Mouse (Mus musculus) heart, embryonic 10.5 days (tissue): Measurements from ENCODE around the gene Aqr. TPM values are rescaled to one million over a fixed set of nuclear protein-coding genes. Genes with fewer than 3 reads are reported as not detected.
"Not testable (repeated sequence)": the region's sequence is repeated elsewhere in the genome, so short reads cannot be mapped to it uniquely, and the experiment has no call there.

Source experiments
- DNase-seq: peaks from one replicate; pipeline ENCODE4 v3.0.0-alpha.2; 2017; ENCODE audit warnings: low spot score
- H3K27ac ChIP-seq: fragments of 300-500 bp; sonication (generic); 2 replicates; pipeline ENCODE4 v1.5.1; 2016; ENCODE audit warnings: mild to moderate bottlenecking
- H3K27me3 ChIP-seq: fragments of 300-500 bp; sonication (generic); 2 replicates; pipeline ENCODE4 v1.6.1; 2016; ENCODE audit warnings: mild to moderate bottlenecking; ENCODE audit not compliant: poor library complexity, insufficient read depth, severe bottlenecking
- H3K36me3 ChIP-seq: fragments of 300-500 bp; sonication (generic); 2 replicates; pipeline ENCODE4 v1.6.1; 2016; ENCODE audit warnings: mild to moderate bottlenecking, moderate library complexity
- H3K4me1 ChIP-seq: fragments of 300-500 bp; sonication (generic); 2 replicates; pipeline ENCODE4 v1.6.1; 2016; ENCODE audit warnings: mild to moderate bottlenecking
- H3K4me3 ChIP-seq: fragments of 300-500 bp; sonication (generic); 2 replicates; pipeline ENCODE4 v1.5.1; 2016; ENCODE audit warnings: mild to moderate bottlenecking, moderate library complexity
- H3K9me3 ChIP-seq: fragments of 300-500 bp; sonication (generic); 2 replicates; pipeline ENCODE4 v1.6.1; 2016; ENCODE audit warnings: mild to moderate bottlenecking, moderate library complexity
- WGBS: fragments of 180-500 bp; shearing (Covaris S2); methylation state at CpG from one replicate; pipeline ENCODE4 v1.1.7; 2016; 5-methylcytosine and 5-hydroxymethylcytosine counted together
- polyA plus RNA-seq: library from polyadenylated mRNA; unstranded; fragments of >200 nt; fragmentation: Nextera tagmentation; extraction: Ambion mirVana; gene quantifications from 2 replicates; pipeline ENCODE4 v1.2.1, GENCODE M21; 2016

Aqr gene
- 31.1 and 39.0 TPM in 2 replicates for polyA plus RNA-seq

GRCm38 (mm10) chr2:114186924-114187323 lies at the start of gene Aqr:
Gene Aqr (minus strand): TSS chr2:114187024.
- not testable (repeated sequence) for H3K4me1 ChIP-seq, DNase-seq, H3K4me3 ChIP-seq, H3K9me3 ChIP-seq, H3K36me3 ChIP-seq, H3K27me3 ChIP-seq, H3K27ac ChIP-seq
- 78% methylated on average over 1 of the region's 6 CpGs for WGBS

GRCm38 (mm10) chr2:114236566-114236965 lies 49.7 kb upstream of the Aqr start:
- Histone ChIP-seq H3K4me1 (no peaks in the 10 kb centered on the region), H3K27me3 (no peaks in the 10 kb centered on the region), H3K9me3 (no peaks in the 10 kb centered on the region), H3K27ac (no peak overlapping the region), H3K4me3 (no peak overlapping the region), H3K36me3 (no peaks in the 10 kb centered on the region)
- WGBS, result 71% methylated on average over 1 of the region's 1 CpGs
- no peak for DNase-seq

- no peaks in the 10 kb centered on the region for H3K36me3 ChIP-seq
- no peak overlapping the region for H3K4me3 ChIP-seq
- no peaks in the 10 kb centered on the region for H3K9me3 ChIP-seq
- DNase-seq, result no peak
- H3K27ac ChIP-seq, result no peak overlapping the region
- WGBS, result 78% methylated on average over 3 of the region's 3 CpGs
- H3K27me3 ChIP-seq, result no peaks in the 10 kb centered on the region
- no peaks in the 10 kb centered on the region for H3K4me1 ChIP-seq
These were observed 48.8 kb upstream of the Aqr start for GRCm38 (mm10) chr2:114235584-114235983.

GRCm38 (mm10) chr2:114231248-114231647 lies 44.4 kb upstream of the Aqr start:
- 81% methylated on average over 2 of the region's 2 CpGs for WGBS
- H3K4me1 ChIP-seq, result no peaks in the 10 kb centered on the region

GRCm38 (mm10) chr2:114228672-114229071 lies 41.8 kb upstream of the Aqr start:
- no peaks in the 10 kb centered on the region for H3K36me3 ChIP-seq
- H3K4me3 ChIP-seq, result no peak overlapping the region
- 77% methylated on average over 2 of the region's 2 CpGs for WGBS
- no peaks in the 10 kb centered on the region for H3K4me1 ChIP-seq
- no peaks in the 10 kb centered on the region for H3K27me3 ChIP-seq
- DNase-seq, result no peak
- H3K9me3 ChIP-seq, result no peaks in the 10 kb centered on the region
- no peak overlapping the region for H3K27ac ChIP-seq

More at GRCm38 (mm10) chr2:114231248-114231647, 44.4 kb upstream of the Aqr start:
- Histone ChIP-seq H3K9me3 (no peaks in the 10 kb centered on the region), H3K27ac (no peak overlapping the region), H3K36me3 (no peaks in the 10 kb centered on the region), H3K27me3 (no peaks in the 10 kb centered on the region), H3K4me3 (no peak overlapping the region)
- no peak for DNase-seq

GRCm38 (mm10) chr2:114205036-114205435 lies 18.2 kb upstream of the Aqr start:
- Histone ChIP-seq H3K27ac (no peak overlapping the region), H3K4me3 (no peak overlapping the region), H3K36me3 (no peaks in the 10 kb centered on the region), H3K27me3 (no peaks in the 10 kb centered on the region), H3K9me3 (no peaks in the 10 kb centered on the region), H3K4me1 (peaks cover 4% of the 10 kb centered on the region)
- no peak for DNase-seq
- 69% methylated on average over 6 of the region's 6 CpGs for WGBS

- H3K4me1 ChIP-seq, result peaks cover 10% of the 10 kb centered on the region
- H3K9me3 ChIP-seq, result no peaks in the 10 kb centered on the region
- no peak for DNase-seq
- 36% methylated on average over 4 of the region's 4 CpGs for WGBS
- H3K36me3 ChIP-seq, result peaks cover 8% of the 10 kb centered on the region
- no peaks in the 10 kb centered on the region for H3K27me3 ChIP-seq
- H3K27ac ChIP-seq, result peak overlapping the region; percentile 98
- peak overlapping the region; percentile 90 for H3K4me3 ChIP-seq
These were observed 14.8 kb upstream of the Aqr start for GRCm38 (mm10) chr2:114201574-114201973.

GRCm38 (mm10) chr2:114200932-114201559 lies 14.2 kb upstream of the Aqr start, which contains the start of gene Zfp770:
Gene Zfp770 (minus strand): TSS chr2:114201469.
- WGBS, result under 1% methylated on average over 36 of the region's 36 CpGs

GRCm38 (mm10) chr2:114196421-114196820 lies 9.6 kb upstream of the Aqr start:
- H3K9me3 ChIP-seq, result no peaks in the 10 kb centered on the region

More at GRCm38 (mm10) chr2:114200932-114201559, 14.2 kb upstream of the Aqr start, which contains the start of gene Zfp770:
- peaks cover 10% of the 10 kb centered on the region for H3K4me1 ChIP-seq
- H3K27me3 ChIP-seq, result no peaks in the 10 kb centered on the region
- peak within 1 kb of the TSS; percentile 98 for H3K27ac ChIP-seq
- peak; percentile 86 for DNase-seq
- H3K4me3 ChIP-seq, result peak within 1 kb of the TSS; percentile 90
- peaks cover 13% of the 10 kb centered on the region for H3K36me3 ChIP-seq
- no peaks in the 10 kb centered on the region for H3K9me3 ChIP-seq

GRCm38 (mm10) chr2:114177802-114178733 lies 8.8 kb downstream of the Aqr start:
- no peak overlapping the region for H3K27ac ChIP-seq
- no peaks in the 10 kb centered on the region for H3K9me3 ChIP-seq
- H3K27me3 ChIP-seq, result 0 out of 2 replicates have a peak, but pooled peaks cover 5% of the 10 kb centered on the region
- no peak for DNase-seq
- no peak overlapping the region for H3K4me3 ChIP-seq
- H3K4me1 ChIP-seq, result peaks cover 11% of the 10 kb centered on the region
- WGBS, result 35% methylated on average over 4 of the region's 4 CpGs
- H3K36me3 ChIP-seq, result no peaks in the 10 kb centered on the region

More at GRCm38 (mm10) chr2:114196421-114196820, 9.6 kb upstream of the Aqr start:
- Histone ChIP-seq H3K27ac (no peak overlapping the region), H3K27me3 (no peaks in the 10 kb centered on the region), H3K4me1 (peaks cover 10% of the 10 kb centered on the region), H3K36me3 (peaks cover 25% of the 10 kb centered on the region), H3K4me3 (no peak overlapping the region)
- no peak for DNase-seq
- 94% methylated on average over 5 of the region's 5 CpGs for WGBS

GRCm38 (mm10) chr2:114174651-114175484 lies 12.0 kb downstream of the Aqr start:
- H3K36me3 ChIP-seq, result peaks cover 20% of the 10 kb centered on the region
- 0 out of 2 replicates have a peak, but pooled peaks cover 5% of the 10 kb centered on the region for H3K27me3 ChIP-seq
- DNase-seq, result peak; percentile 92
- peak overlapping the region; percentile 95 for H3K4me3 ChIP-seq
- peak overlapping the region; percentile 92 for H3K27ac ChIP-seq
- under 1% methylated on average over 44 of the region's 44 CpGs for WGBS
- H3K4me1 ChIP-seq, result peaks cover 11% of the 10 kb centered on the region
- no peaks in the 10 kb centered on the region for H3K9me3 ChIP-seq

GRCm38 (mm10) chr2:114173248-114173647 lies 13.6 kb downstream of the Aqr start:
- Histone ChIP-seq H3K4me3 (no peak overlapping the region), H3K27me3 (0 out of 2 replicates have a peak, but pooled peaks cover 5% of the 10 kb centered on the region), H3K4me1 (peaks cover 11% of the 10 kb centered on the region), H3K9me3 (no peaks in the 10 kb centered on the region), H3K36me3 (peaks cover 25% of the 10 kb centered on the region), H3K27ac (no peak overlapping the region)
- no peak for DNase-seq
